Mouse (Mus musculus): ENCODE measurements around the gene Pds5b. TPM values are rescaled to one million over a fixed set of nuclear protein-coding genes. Genes with fewer than 3 reads are reported as not detected.

The Pds5b gene
- polyA plus RNA-seq, 1 experiment from 2014 or later, result 9.9 TPM

Other genes starting within 250 kb of the Pds5b start
- not detected in 2 replicates for gene Zar1l, start 155.6 kb upstream of the Pds5b start, polyA plus RNA-seq (2015; fragmentation: Nextera tagmentation; extraction: Ambion mirVana)
- gene Brca2, start 151.1 kb upstream of the Pds5b start, polyA plus RNA-seq (2015; fragmentation: Nextera tagmentation; extraction: Ambion mirVana), result 21.3 and 23.2 TPM in 2 replicates
- 7.4 and 8.5 TPM in 2 replicates for gene N4bp2l1, start 76.6 kb upstream of the Pds5b start, polyA plus RNA-seq (2015; fragmentation: Nextera tagmentation; extraction: Ambion mirVana)
- gene N4bp2l2, start 7.6 kb upstream of the Pds5b start, polyA plus RNA-seq (2015; fragmentation: Nextera tagmentation; extraction: Ambion mirVana), result 19.7 and 27.5 TPM in 2 replicates